Mouse (Mus musculus) liver, postnatal 0 days (tissue): ENCODE measurements around the gene Slc7a10.

Source experiments
- CTCF ChIP-seq: sonication (generic); IDR thresholded peaks from 2 replicates; pipeline ENCODE4 v1.5.1; 2016; ENCODE audit warnings: antibody characterized with exemption, low read depth
- EP300 ChIP-seq: IDR thresholded peaks from 2 replicates; pipeline ENCODE4 v1.6.1; 2016; ENCODE audit warnings: antibody characterized with exemption, low read depth, mild to moderate bottlenecking

DNA sequence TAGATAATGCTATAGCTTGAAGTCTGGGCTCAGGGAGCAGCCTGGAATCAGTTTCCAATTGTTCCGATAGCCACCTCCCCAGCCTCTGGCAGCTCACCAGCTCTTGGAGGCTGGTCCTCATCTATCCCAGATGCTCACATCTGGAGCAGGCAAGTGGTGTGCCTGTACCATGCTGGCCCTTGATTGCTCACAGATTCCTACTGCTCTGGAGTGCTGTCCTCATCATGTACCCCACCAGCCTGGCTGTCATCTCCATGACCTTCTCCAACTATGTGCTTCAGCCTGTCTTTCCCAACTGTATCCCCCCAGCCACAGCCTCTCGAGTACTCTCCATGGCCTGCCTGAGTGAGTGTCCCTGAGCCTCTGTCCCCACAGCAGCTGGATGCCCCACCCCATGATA lies 10.8 kb downstream of the Slc7a10 start:
- no peak for TF ChIP-seq CTCF
- TF ChIP-seq EP300, result no peak
